Mouse (Mus musculus) thymus, postnatal 4 days (tissue): Measurements from ENCODE around the gene Uevld.
"Not testable (repeated sequence)": the region's sequence is repeated elsewhere in the genome, so short reads cannot be mapped to it uniquely, and the experiment has no call there.

Experiments used
- DNase-seq: peaks from one replicate; pipeline ENCODE4 v3.0.0; 2021

The Uevld gene

GRCm38 (mm10) chr7:46957831-46958691, at the start of gene Uevld:
Uevld (minus strand) TSS chr7:46958527.
- peak; percentile 94 for DNase-seq

GRCm38 (mm10) chr7:47007818-47008167, 49.5 kb upstream of the Uevld start:
- DNase-seq, result no peak

- DNase-seq, result peak; percentile 38
These were observed 48.9 kb upstream of the Uevld start for GRCm38 (mm10) chr7:47007109-47007780.

- DNase-seq, result no peak
These were observed 45.2 kb upstream of the Uevld start for GRCm38 (mm10) chr7:47003411-47004115.

GRCm38 (mm10) chr7:47001900-47002275, 43.6 kb upstream of the Uevld start:
- DNase-seq, result no peak

- DNase-seq, result no peak
These were observed 43.0 kb upstream of the Uevld start for GRCm38 (mm10) chr7:47001125-47001899.

- no peak for DNase-seq
These were observed 42.3 kb upstream of the Uevld start for GRCm38 (mm10) chr7:47000644-47000983.

- no peak for DNase-seq
These were observed 41.8 kb upstream of the Uevld start for GRCm38 (mm10) chr7:46999983-47000643.

- DNase-seq, result no peak
These were observed 40.6 kb upstream of the Uevld start for GRCm38 (mm10) chr7:46998942-46999341.

GRCm38 (mm10) chr7:46997644-46998395, 39.5 kb upstream of the Uevld start:
- DNase-seq, result no peak

- DNase-seq, result no peak
These were observed 38.7 kb upstream of the Uevld start for GRCm38 (mm10) chr7:46997008-46997407.

GRCm38 (mm10) chr7:46995558-46995957, 37.2 kb upstream of the Uevld start:
- DNase-seq, result no peak

- no peak for DNase-seq
These were observed 34.8 kb upstream of the Uevld start for GRCm38 (mm10) chr7:46993079-46993478.

- not testable (repeated sequence) for DNase-seq
These were observed 31.1 kb upstream of the Uevld start for GRCm38 (mm10) chr7:46989387-46989786.

- no peak for DNase-seq
These were observed 28.7 kb upstream of the Uevld start for GRCm38 (mm10) chr7:46987073-46987472.

- DNase-seq, result no peak
These were observed 28.3 kb upstream of the Uevld start for GRCm38 (mm10) chr7:46986646-46987045.

- DNase-seq, result no peak
These were observed 27.6 kb upstream of the Uevld start for GRCm38 (mm10) chr7:46985718-46986505.

GRCm38 (mm10) chr7:46983280-46983679, 25.0 kb upstream of the Uevld start, which contains the start of gene Gm9999:
Gm9999 (plus strand) TSS chr7:46983580.
- DNase-seq, result no peak

- no peak for DNase-seq
These were observed 17.1 kb upstream of the Uevld start for GRCm38 (mm10) chr7:46975456-46975855.

GRCm38 (mm10) chr7:46974648-46975047, 16.3 kb upstream of the Uevld start:
- no peak for DNase-seq

GRCm38 (mm10) chr7:46969898-46970297, 11.6 kb upstream of the Uevld start:
- no peak for DNase-seq
